Comparison of ENCODE assay signal across 14 mouse cellular contexts in the genomic region with DNA sequence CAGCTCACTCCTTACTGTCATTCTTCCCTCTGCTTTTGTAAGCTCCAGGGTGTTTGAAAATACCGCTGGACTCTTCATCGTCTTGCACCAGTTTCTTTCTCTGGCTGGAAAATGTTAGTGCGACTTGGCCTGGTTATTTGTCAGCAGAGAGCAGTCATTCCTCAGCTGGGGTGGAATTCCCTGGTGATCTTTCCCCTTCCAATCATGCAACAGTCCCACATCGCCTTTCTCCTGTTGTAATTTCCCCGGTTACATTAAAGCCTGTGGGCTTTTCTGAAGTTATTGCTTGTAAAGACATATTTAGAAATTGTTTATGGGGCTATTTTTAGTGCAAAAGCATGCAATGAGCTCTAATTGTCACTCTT.
DNase-seq lines count a peak whose midpoint lies in the region; ATAC-seq and TF ChIP-seq lines count a peak whose summit lies in the region.
"Had no signal": no experiment of that assay in that cellular context is flagged by ENCODE, and none has a peak within 500 bp of the region (broad histone marks: within the 10 kb centered on the region; RNA-seq: fewer than 3 reads in every experiment).

No protein-coding gene starts in this region.

- H3K4me2 ChIP-seq in kidney, postnatal 0 days (ENCODE audit: low read length), result no peak overlapping the region
- H3K4me2 ChIP-seq in midbrain, embryonic 13.5 days (replicated peaks), result no peak overlapping the region
- H3K4me2 ChIP-seq: hindbrain, embryonic 13.5 days had no signal

- H3K27me3 ChIP-seq in kidney, postnatal 0 days (ENCODE audit: insufficient read depth, low read length), result no peaks in the 10 kb centered on the region
- no peaks in the 10 kb centered on the region for H3K27me3 ChIP-seq in midbrain, embryonic 13.5 days
- H3K27me3 ChIP-seq: hindbrain, embryonic 13.5 days had no signal

- ATAC-seq in kidney, postnatal 0 days (replicated peaks; ENCODE audit: low FRiP score, low read depth), result no peak
- ATAC-seq in midbrain, embryonic 13.5 days, result no peak
- ATAC-seq: forebrain, embryonic 16.5 days had no signal

- WGBS in kidney, postnatal 0 days, result 54% methylated on average over 5 of the region's 5 CpGs
- 89% methylated on average over 5 of the region's 5 CpGs for WGBS in midbrain, embryonic 13.5 days

- H3K27ac ChIP-seq in kidney, postnatal 0 days, result 0 out of 2 replicates have a peak overlapping the region, but pooled peaks have one; percentile 42
- no peak overlapping the region for H3K27ac ChIP-seq in midbrain, embryonic 13.5 days
- H3K27ac ChIP-seq: hindbrain, embryonic 13.5 days had no signal

- no peak overlapping the region for H3K4me3 ChIP-seq in kidney, postnatal 0 days (replicated peaks; ENCODE audit: low read depth, low read length)
- no peak overlapping the region for H3K4me3 ChIP-seq in midbrain, embryonic 13.5 days (replicated peaks)
- H3K4me3 ChIP-seq: hindbrain, embryonic 13.5 days had no signal

- no peaks in the 10 kb centered on the region for H3K36me3 ChIP-seq in kidney, postnatal 0 days (ENCODE audit: insufficient read depth, low read length)
- H3K36me3 ChIP-seq in midbrain, embryonic 13.5 days, result no peaks in the 10 kb centered on the region
- H3K36me3 ChIP-seq: hindbrain, embryonic 13.5 days had no signal

- H3K4me1 ChIP-seq in kidney, postnatal 0 days (replicated peaks; ENCODE audit: insufficient read depth, low read length), result peaks cover 5% of the 10 kb centered on the region; the same call in 1 of the 2 replicates
- H3K4me1 ChIP-seq in midbrain, embryonic 13.5 days (replicated peaks), result peaks cover 5% of the 10 kb centered on the region

- DNase-seq in adrenal gland, postnatal 14 days, result peak; percentile 40
- no peak for DNase-seq in adrenal gland, postnatal 25 days
- DNase-seq in kidney, postnatal 0 days (ENCODE audit: low spot score), result peak; percentile 44
- no peak for DNase-seq in kidney, adult 18-20 months
- peak; percentile 57 to 72 for DNase-seq in heart, postnatal 10 days
- DNase-seq in skeletal muscle tissue, adult 2 months (ENCODE audit: low read depth, low spot score), result peak; percentile 34
- DNase-seq in left cerebral cortex, adult 11 months (ENCODE audit: low spot score), result no peak
- DNase-seq: cerebellum, adult 9-11 months; kidney, adult 9 months; midbrain, embryonic 14.5 days; thymus, postnatal 36 days had no signal

- no peaks in the 10 kb centered on the region for H3K9me3 ChIP-seq in kidney, postnatal 0 days (replicated peaks; ENCODE audit: low read length)
- H3K9me3 ChIP-seq in midbrain, embryonic 13.5 days, result no peaks in the 10 kb centered on the region
- H3K9me3 ChIP-seq: hindbrain, embryonic 13.5 days had no signal

- intact Hi-C loops in heart, postnatal 10 days (cut with DNase I), result no loop called here

- 0 out of 2 replicates have a peak, but pooled peaks have one; percentile 2 for TF ChIP-seq CTCF in kidney, postnatal 0 days (IDR thresholded peaks at IDR 0.05; ENCODE audit: low read depth)

- H3K9ac ChIP-seq in kidney, postnatal 0 days (ENCODE audit: low read depth, low read length), result no peak overlapping the region
- H3K9ac ChIP-seq in midbrain, embryonic 13.5 days (replicated peaks), result no peak overlapping the region
- H3K9ac ChIP-seq: hindbrain, embryonic 13.5 days had no signal

Comparison
In these comparisons a context has a peak if more than half of its experiments do, and no peak if none do; other contexts are left out.
1. DNase-seq: peak in adrenal gland, postnatal 14 days (single experiment), kidney, postnatal 0 days (single experiment), heart, postnatal 10 days (2 of 2) and skeletal muscle tissue, adult 2 months (single experiment); none in adrenal gland, postnatal 25 days (single experiment), kidney, adult 18-20 months (single experiment) and left cerebral cortex, adult 11 months (single experiment).